Mouse (Mus musculus): ENCODE measurements around the gene Rfx7. TPM values are rescaled to one million over a fixed set of nuclear protein-coding genes. Genes with fewer than 3 reads are reported as not detected.

Rfx7 gene
- polyA plus RNA-seq, 1 experiment, result 4.7 TPM

- peaks cover 2% of the 10 kb centered on the region; the same call in 1 of the 2 replicates for H3K4me1 ChIP-seq (ENCODE audit: control insufficient read depth, insufficient read depth, insufficient read length, low read length)
- no peaks in the 10 kb centered on the region for H3K36me3 ChIP-seq (ENCODE audit: control insufficient read depth, insufficient read depth, low read length)
- peak; percentile 100 for TF ChIP-seq CTCF (IDR thresholded peaks at IDR 0.05; ENCODE audit: extremely low read depth, insufficient read length, insufficient replicate concordance, low read depth, low read length)
- no peak for TF ChIP-seq POLR2A (IDR thresholded peaks at IDR 0.05; ENCODE audit: low read depth, low read length)
- peak overlapping the region; percentile 96 for H3K27ac ChIP-seq (ENCODE audit: insufficient read depth, low read depth, low read length)
- H3K4me3 ChIP-seq (ENCODE audit: low read depth, low read length), result no peak overlapping the region
- no peaks in the 10 kb centered on the region for H3K27me3 ChIP-seq (ENCODE audit: control insufficient read depth, insufficient read depth, low read length)
- WGBS, result under 1% methylated on average over 12 of the region's 12 CpGs
Measured at GRCm38 (mm10) chr9:72530237-72530636, 1.8 kb upstream of the Rfx7 start.

- Histone ChIP-seq H3K4me1 (ENCODE audit: control insufficient read depth, insufficient read depth, insufficient read length, low read length) (peaks cover 2% of the 10 kb centered on the region; the same call in 1 of the 2 replicates), H3K27me3 (ENCODE audit: control insufficient read depth, insufficient read depth, low read length) (no peaks in the 10 kb centered on the region), H3K4me3 (ENCODE audit: low read depth, low read length) (peak overlapping the region; percentile 86), H3K27ac (ENCODE audit: insufficient read depth, low read depth, low read length) (peak overlapping the region; percentile 96), H3K36me3 (ENCODE audit: control insufficient read depth, insufficient read depth, low read length) (no peaks in the 10 kb centered on the region)
- 12% methylated on average over 4 of the region's 4 CpGs for WGBS
- TF ChIP-seq CTCF (IDR thresholded peaks at IDR 0.05; ENCODE audit: extremely low read depth, insufficient read length, insufficient replicate concordance, low read depth, low read length), result no peak
- peak; percentile 60; the same call in 1 of the 2 replicates for TF ChIP-seq POLR2A (IDR thresholded peaks at IDR 0.05; ENCODE audit: low read depth, low read length)
Measured at GRCm38 (mm10) chr9:72530824-72531223, 1.2 kb upstream of the Rfx7 start.

GRCm38 (mm10) chr9:72531291-72531995, 597 bp upstream of the Rfx7 start:
- no peak for TF ChIP-seq CTCF (IDR thresholded peaks at IDR 0.05; ENCODE audit: extremely low read depth, insufficient read length, insufficient replicate concordance, low read depth, low read length)
- TF ChIP-seq POLR2A (IDR thresholded peaks at IDR 0.05; ENCODE audit: low read depth, low read length), result peak; percentile 51
- WGBS, result 2% methylated on average over 34 of the region's 35 CpGs

GRCm38 (mm10) chr9:72532381-72533088, 495 bp downstream of the Rfx7 start:
- peaks cover 2% of the 10 kb centered on the region; the same call in 1 of the 2 replicates for H3K4me1 ChIP-seq (ENCODE audit: control insufficient read depth, insufficient read depth, insufficient read length, low read length)
- H3K27ac ChIP-seq (ENCODE audit: insufficient read depth, low read depth, low read length), result peak overlapping the region; percentile 78
- H3K36me3 ChIP-seq (ENCODE audit: control insufficient read depth, insufficient read depth, low read length), result no peaks in the 10 kb centered on the region
- peak overlapping the region; percentile 86 for H3K4me3 ChIP-seq (ENCODE audit: low read depth, low read length)
- H3K27me3 ChIP-seq (ENCODE audit: control insufficient read depth, insufficient read depth, low read length), result no peaks in the 10 kb centered on the region
- 1% methylated on average over 53 of the region's 55 CpGs for WGBS
- TF ChIP-seq CTCF (IDR thresholded peaks at IDR 0.05; ENCODE audit: extremely low read depth, insufficient read length, insufficient replicate concordance, low read depth, low read length) (no peak), POLR2A (IDR thresholded peaks at IDR 0.05; ENCODE audit: low read depth, low read length) (no peak)

More at GRCm38 (mm10) chr9:72531291-72531995, 597 bp upstream of the Rfx7 start:
- H3K36me3 ChIP-seq (ENCODE audit: control insufficient read depth, insufficient read depth, low read length), result no peaks in the 10 kb centered on the region
- no peaks in the 10 kb centered on the region for H3K27me3 ChIP-seq (ENCODE audit: control insufficient read depth, insufficient read depth, low read length)
- peaks cover 2% of the 10 kb centered on the region; the same call in 1 of the 2 replicates for H3K4me1 ChIP-seq (ENCODE audit: control insufficient read depth, insufficient read depth, insufficient read length, low read length)
- peak overlapping the region; percentile 96 for H3K27ac ChIP-seq (ENCODE audit: insufficient read depth, low read depth, low read length)
- peak overlapping the region; percentile 86 for H3K4me3 ChIP-seq (ENCODE audit: low read depth, low read length)

GRCm38 (mm10) chr9:72533089-72533415, 1.0 kb downstream of the Rfx7 start:
- no peak for TF ChIP-seq POLR2A (IDR thresholded peaks at IDR 0.05; ENCODE audit: low read depth, low read length)
- no peak for TF ChIP-seq CTCF (IDR thresholded peaks at IDR 0.05; ENCODE audit: extremely low read depth, insufficient read length, insufficient replicate concordance, low read depth, low read length)
- 0 out of 2 replicates have a peak overlapping the region, but pooled peaks have one; percentile 2 for H3K27ac ChIP-seq (ENCODE audit: insufficient read depth, low read depth, low read length)
- 4% methylated on average over 2 of the region's 2 CpGs for WGBS

GRCm38 (mm10) chr9:72534985-72535384, 2.9 kb downstream of the Rfx7 start:
- Histone ChIP-seq H3K27ac (ENCODE audit: insufficient read depth, low read depth, low read length) (no peak overlapping the region), H3K27me3 (ENCODE audit: control insufficient read depth, insufficient read depth, low read length) (no peaks in the 10 kb centered on the region), H3K4me3 (ENCODE audit: low read depth, low read length) (no peak overlapping the region), H3K36me3 (ENCODE audit: control insufficient read depth, insufficient read depth, low read length) (no peaks in the 10 kb centered on the region), H3K4me1 (ENCODE audit: control insufficient read depth, insufficient read depth, insufficient read length, low read length) (peaks cover 2% of the 10 kb centered on the region; the same call in 1 of the 2 replicates)
- WGBS, result 48% methylated on average over 2 of the region's 2 CpGs
- TF ChIP-seq CTCF (IDR thresholded peaks at IDR 0.05; ENCODE audit: extremely low read depth, insufficient read length, insufficient replicate concordance, low read depth, low read length) (no peak), POLR2A (IDR thresholded peaks at IDR 0.05; ENCODE audit: low read depth, low read length) (no peak)

More at GRCm38 (mm10) chr9:72533089-72533415, 1.0 kb downstream of the Rfx7 start:
- H3K27me3 ChIP-seq (ENCODE audit: control insufficient read depth, insufficient read depth, low read length), result no peaks in the 10 kb centered on the region
- H3K4me3 ChIP-seq (ENCODE audit: low read depth, low read length), result peak overlapping the region; percentile 86
- no peaks in the 10 kb centered on the region for H3K36me3 ChIP-seq (ENCODE audit: control insufficient read depth, insufficient read depth, low read length)
- peaks cover 2% of the 10 kb centered on the region; the same call in 1 of the 2 replicates for H3K4me1 ChIP-seq (ENCODE audit: control insufficient read depth, insufficient read depth, insufficient read length, low read length)

- no peak for TF ChIP-seq POLR2A (IDR thresholded peaks at IDR 0.05; ENCODE audit: low read depth, low read length)
- no peak for TF ChIP-seq CTCF (IDR thresholded peaks at IDR 0.05; ENCODE audit: extremely low read depth, insufficient read length, insufficient replicate concordance, low read depth, low read length)
- Histone ChIP-seq H3K27me3 (ENCODE audit: control insufficient read depth, insufficient read depth, low read length) (no peaks in the 10 kb centered on the region), H3K36me3 (ENCODE audit: control insufficient read depth, insufficient read depth, low read length) (no peaks in the 10 kb centered on the region), H3K4me1 (ENCODE audit: control insufficient read depth, insufficient read depth, insufficient read length, low read length) (peaks cover 2% of the 10 kb centered on the region; the same call in 1 of the 2 replicates), H3K4me3 (ENCODE audit: low read depth, low read length) (no peak overlapping the region), H3K27ac (ENCODE audit: insufficient read depth, low read depth, low read length) (no peak overlapping the region)
- 47% methylated on average over 3 of the region's 3 CpGs for WGBS
Measured at GRCm38 (mm10) chr9:72535394-72535793, 3.4 kb downstream of the Rfx7 start.

All from small intestine, adult 2 months (tissue).